Mouse (Mus musculus) adrenal gland, postnatal 14 days (tissue): ENCODE results near the gene Lfng. TPM values are rescaled to one million over a fixed set of nuclear protein-coding genes. Genes with fewer than 3 reads are reported as not detected.
A peak's percentile ranks its signal among the peaks of the same experiment; 100 is the strongest.

Experiments
- DNase-seq: peaks from one replicate; pipeline ENCODE4 v3.0.0; 2021; ENCODE audit warnings: mixed read lengths
- total RNA-seq: library from RNA; stranded (reverse); gene quantifications from 2 replicates; pipeline ENCODE4 v1.2.3, GENCODE M21; 2021

The Lfng gene
- total RNA-seq, 1 experiment from 2014 or later, result 13.7 TPM

- no peak for DNase-seq
These were observed 17.9 kb upstream of the Lfng start for GRCm38 (mm10) chr5:140589082-140589774.

- DNase-seq, result no peak
These were observed 12.3 kb upstream of the Lfng start for GRCm38 (mm10) chr5:140594846-140595245.

GRCm38 (mm10) chr5:140596426-140596825, 10.7 kb upstream of the Lfng start:
- DNase-seq, result no peak

GRCm38 (mm10) chr5:140596927-140597588, 10.1 kb upstream of the Lfng start:
- DNase-seq, result peak; percentile 69

GRCm38 (mm10) chr5:140597787-140598186, 9.3 kb upstream of the Lfng start:
- DNase-seq, result no peak

GRCm38 (mm10) chr5:140599939-140600338, 7.2 kb upstream of the Lfng start:
- DNase-seq, result no peak

- DNase-seq, result no peak
These were observed 5.4 kb upstream of the Lfng start for GRCm38 (mm10) chr5:140601712-140602111.

GRCm38 (mm10) chr5:140602540-140602939, 4.6 kb upstream of the Lfng start:
- DNase-seq, result no peak

- no peak for DNase-seq
These were observed 2.7 kb upstream of the Lfng start for GRCm38 (mm10) chr5:140604386-140604785.

- no peak for DNase-seq
These were observed 1.9 kb upstream of the Lfng start for GRCm38 (mm10) chr5:140605228-140605627.

GRCm38 (mm10) chr5:140606386-140606785, 734 bp upstream of the Lfng start:
- DNase-seq, result no peak

- no peak for DNase-seq
These were observed 915 bp downstream of the Lfng start for GRCm38 (mm10) chr5:140607836-140608633.

- no peak for DNase-seq
These were observed 1.5 kb downstream of the Lfng start for GRCm38 (mm10) chr5:140608634-140609015.

- DNase-seq, result peak; percentile 69
These were observed 2.6 kb downstream of the Lfng start for GRCm38 (mm10) chr5:140609511-140610272.

- DNase-seq, result peak; percentile 57
These were observed 3.3 kb downstream of the Lfng start for GRCm38 (mm10) chr5:140610273-140611011.

- peak; percentile 93 for DNase-seq
These were observed 4.0 kb downstream of the Lfng start for GRCm38 (mm10) chr5:140611021-140611583.

- peak; percentile 54 for DNase-seq
These were observed 4.6 kb downstream of the Lfng start for GRCm38 (mm10) chr5:140611611-140612185.

GRCm38 (mm10) chr5:140612191-140612590, 5.1 kb downstream of the Lfng start:
- no peak for DNase-seq

GRCm38 (mm10) chr5:140614141-140614540, 7.0 kb downstream of the Lfng start:
- no peak for DNase-seq

- DNase-seq, result no peak
These were observed 7.7 kb downstream of the Lfng start for GRCm38 (mm10) chr5:140614837-140615236.
